Mouse (Mus musculus) midbrain, postnatal 0 days (tissue): ENCODE measurements around the gene Ect2. TPM values are rescaled to one million over a fixed set of nuclear protein-coding genes. Genes with fewer than 3 reads are reported as not detected.
A peak's percentile ranks its signal among the peaks of the same experiment; 100 is the strongest.

Experiments used
- ATAC-seq: fragments of 200-750 bp; cut with Nextera tagmentation; 2 replicates; pipeline ENCODE4 v1.8.0; 2017; ENCODE audit warnings: moderate number of reproducible peaks, mild to moderate bottlenecking, moderate TSS enrichment, moderate library complexity; ENCODE audit not compliant: low FRiP score
- DNase-seq: peaks from one replicate; pipeline ENCODE4 v3.0.0-alpha.2; 2015; ENCODE audit warnings: low spot score
- H3K27ac ChIP-seq: fragments of 300-500 bp; sonication (generic); 2 replicates; pipeline ENCODE4 v1.5.1; 2014; ENCODE audit warnings: low read depth, mild to moderate bottlenecking, low read length, mixed read lengths
- H3K27me3 ChIP-seq: fragments of 300-500 bp; sonication (generic); 2 replicates; pipeline ENCODE4 v1.6.1; 2014; ENCODE audit warnings: low read length, control low read depth, mixed read lengths; ENCODE audit not compliant: insufficient read depth
- H3K36me3 ChIP-seq: fragments of 300-500 bp; sonication (generic); 2 replicates; pipeline ENCODE4 v1.6.1; 2014; ENCODE audit warnings: low read length, control low read depth, mixed read lengths; ENCODE audit not compliant: insufficient read depth
- H3K4me1 ChIP-seq: fragments of 300-500 bp; sonication (generic); 2 replicates; pipeline ENCODE4 v1.6.1; 2014; ENCODE audit warnings: mild to moderate bottlenecking, control low read depth, antibody characterized with exemption, low read length, mixed read lengths; ENCODE audit not compliant: insufficient read depth
- H3K4me2 ChIP-seq: fragments of 300-500 bp; sonication (generic); 2 replicates; pipeline ENCODE4 v1.6.1; 2014; ENCODE audit warnings: low read depth, mild to moderate bottlenecking, low read length, mixed read lengths; ENCODE audit not compliant: poor library complexity, severe bottlenecking
- H3K4me3 ChIP-seq: fragments of 300-500 bp; sonication (generic); 2 replicates; pipeline ENCODE4 v1.5.1; 2014; ENCODE audit warnings: low read depth, mild to moderate bottlenecking, low read length, moderate library complexity
- H3K9ac ChIP-seq: fragments of 300-500 bp; sonication (generic); replicated peaks from 2 replicates; pipeline ENCODE4 v1.6.1; 2014; ENCODE audit warnings: mild to moderate bottlenecking, low read length, moderate library complexity, mixed read lengths; ENCODE audit not compliant: poor library complexity, severe bottlenecking
- H3K9me3 ChIP-seq: fragments of 300-500 bp; sonication (generic); 2 replicates; pipeline ENCODE4 v1.6.1; 2016; ENCODE audit warnings: low read length, control low read depth
- CTCF ChIP-seq: IDR thresholded peaks from 2 replicates; pipeline ENCODE4 v1.5.1; 2016; ENCODE audit warnings: antibody characterized with exemption, mild to moderate bottlenecking
- WGBS: fragments of 180-500 bp; shearing (Covaris S2); extraction: QIAGEN DNeasy Blood & Tissue Kit; methylation state at CpG from one replicate; pipeline ENCODE4 v1.1.7; 2014; 5-methylcytosine and 5-hydroxymethylcytosine counted together
- polyA plus RNA-seq: library from polyadenylated mRNA; unstranded; fragments of >200 nt; fragmentation: Nextera tagmentation; extraction: Ambion mirVana; gene quantifications from 2 replicates; pipeline ENCODE4 v1.2.1, GENCODE M21; 2015
- total RNA-seq: library from RNA; depleted of rRNA; stranded (reverse); fragments of >200 nt; gene quantifications from 2 replicates; pipeline ENCODE4 v1.2.3, GENCODE M21; 2014

Ect2 gene
- total and polyA plus RNA-seq, 2 experiments from 2014 or later = 2.2 to 3.9 TPM

- Histone ChIP-seq H3K4me2 (no peak overlapping the region), H3K9ac (no peak overlapping the region)
Measured at GRCm38 (mm10) chr3:27195153-27195552, 41.5 kb upstream of the Ect2 start.

GRCm38 (mm10) chr3:27193844-27194317 is 40.2 kb upstream of the Ect2 start:
- H3K4me1 ChIP-seq = no peaks in the 10 kb centered on the region
- 65% methylated on average over 6 of the region's 6 CpGs for WGBS

More at GRCm38 (mm10) chr3:27195153-27195552, 41.5 kb upstream of the Ect2 start:
- 82% methylated on average over 4 of the region's 4 CpGs for WGBS
- Histone ChIP-seq H3K27ac (no peak overlapping the region), H3K27me3 (no peaks in the 10 kb centered on the region), H3K4me1 (no peaks in the 10 kb centered on the region), H3K4me3 (no peak overlapping the region), H3K9me3 (no peaks in the 10 kb centered on the region), H3K36me3 (no peaks in the 10 kb centered on the region)
- no peak for ATAC-seq
- DNase-seq = no peak
- TF ChIP-seq CTCF = no peak

GRCm38 (mm10) chr3:27191856-27192255 is 38.2 kb upstream of the Ect2 start:
- Histone ChIP-seq H3K4me3 (no peak overlapping the region), H3K4me2 (no peak overlapping the region), H3K27ac (no peak overlapping the region), H3K4me1 (no peaks in the 10 kb centered on the region), H3K27me3 (no peaks in the 10 kb centered on the region), H3K36me3 (no peaks in the 10 kb centered on the region), H3K9me3 (no peaks in the 10 kb centered on the region), H3K9ac (no peak overlapping the region)
- TF ChIP-seq CTCF = no peak
- DNase-seq (no peak), ATAC-seq (no peak)
- 84% methylated on average over 6 of the region's 6 CpGs for WGBS

More at GRCm38 (mm10) chr3:27193844-27194317, 40.2 kb upstream of the Ect2 start:
- DNase-seq (no peak), ATAC-seq (no peak)
- Histone ChIP-seq H3K4me2 (no peak overlapping the region), H3K27me3 (no peaks in the 10 kb centered on the region), H3K9ac (no peak overlapping the region), H3K9me3 (no peaks in the 10 kb centered on the region), H3K27ac (no peak overlapping the region), H3K36me3 (no peaks in the 10 kb centered on the region), H3K4me3 (no peak overlapping the region)
- TF ChIP-seq CTCF = no peak

GRCm38 (mm10) chr3:27190865-27191264 is 37.2 kb upstream of the Ect2 start:
- no peaks in the 10 kb centered on the region for H3K27me3 ChIP-seq
- no peak overlapping the region for H3K9ac ChIP-seq
- no peaks in the 10 kb centered on the region for H3K9me3 ChIP-seq
- ATAC-seq = no peak
- no peak overlapping the region for H3K4me2 ChIP-seq
- no peak overlapping the region for H3K4me3 ChIP-seq
- no peak overlapping the region for H3K27ac ChIP-seq
- DNase-seq = no peak
- no peaks in the 10 kb centered on the region for H3K4me1 ChIP-seq
- H3K36me3 ChIP-seq = no peaks in the 10 kb centered on the region
- WGBS = 90% methylated on average over 4 of the region's 4 CpGs
- TF ChIP-seq CTCF = no peak

- Histone ChIP-seq H3K9ac (no peak overlapping the region), H3K9me3 (no peaks in the 10 kb centered on the region), H3K36me3 (no peaks in the 10 kb centered on the region), H3K4me2 (no peak overlapping the region), H3K27me3 (no peaks in the 10 kb centered on the region), H3K4me1 (no peaks in the 10 kb centered on the region), H3K27ac (no peak overlapping the region), H3K4me3 (no peak overlapping the region)
- DNase-seq (peak; percentile 73), ATAC-seq (no peak)
- no peak for TF ChIP-seq CTCF
- WGBS = 54% methylated on average over 14 of the region's 14 CpGs
Measured at GRCm38 (mm10) chr3:27189320-27190261, 35.9 kb upstream of the Ect2 start.

- H3K4me1 ChIP-seq = no peaks in the 10 kb centered on the region; the same call in 1 of the 2 replicates
- no peak overlapping the region for H3K4me3 ChIP-seq
- 88% methylated on average over 1 of the region's 1 CpGs for WGBS
- no peaks in the 10 kb centered on the region for H3K27me3 ChIP-seq
- no peak for TF ChIP-seq CTCF
- no peaks in the 10 kb centered on the region for H3K36me3 ChIP-seq
- H3K9ac ChIP-seq = no peak overlapping the region
- H3K27ac ChIP-seq = no peak overlapping the region
- no peak for ATAC-seq
- no peaks in the 10 kb centered on the region for H3K9me3 ChIP-seq
- DNase-seq = no peak
- H3K4me2 ChIP-seq = no peak overlapping the region
Measured at GRCm38 (mm10) chr3:27188386-27188785, 34.7 kb upstream of the Ect2 start.
